Mouse (Mus musculus): Measurements from ENCODE around the gene Arl6ip4.

The Arl6ip4 gene

GRCm38 (mm10) chr5:124095077-124095581 lies 20.8 kb upstream of the Arl6ip4 start:
- DNase-seq: peak in 1 of 2 experiments; percentile 24

- DNase-seq: peak; percentile 94 to 95
Observed at GRCm38 (mm10) chr5:124095596-124096232, 20.2 kb upstream of the Arl6ip4 start, which contains the start of gene Abcb9. Abcb9 (minus strand) TSS chr5:124095798.

GRCm38 (mm10) chr5:124098923-124099322 lies 17.0 kb upstream of the Arl6ip4 start:
- DNase-seq: no peak

- no peak for DNase-seq
Observed at GRCm38 (mm10) chr5:124100128-124101044, 15.5 kb upstream of the Arl6ip4 start.

- no peak for DNase-seq
Observed at GRCm38 (mm10) chr5:124102326-124102725, 13.6 kb upstream of the Arl6ip4 start.

GRCm38 (mm10) chr5:124103020-124103419 lies 12.9 kb upstream of the Arl6ip4 start:
- DNase-seq: no peak

GRCm38 (mm10) chr5:124103552-124103951 lies 12.3 kb upstream of the Arl6ip4 start:
- no peak for DNase-seq

GRCm38 (mm10) chr5:124111077-124111741 lies 4.7 kb upstream of the Arl6ip4 start:
- peak; percentile 63 to 79 for DNase-seq

GRCm38 (mm10) chr5:124111742-124112497 lies 4.0 kb upstream of the Arl6ip4 start, which contains the start of gene Ogfod2:
Ogfod2 (plus strand) TSS chr5:124112297.
- DNase-seq: peak; percentile 98 to 99

GRCm38 (mm10) chr5:124112531-124112930 lies 3.4 kb upstream of the Arl6ip4 start:
- peak; percentile 68 to 74 for DNase-seq

GRCm38 (mm10) chr5:124113030-124113429 lies 2.9 kb upstream of the Arl6ip4 start:
- DNase-seq: peak; percentile 77 to 79

GRCm38 (mm10) chr5:124114276-124115025 lies 1.4 kb upstream of the Arl6ip4 start:
- DNase-seq: no peak

- DNase-seq: no peak
Observed at GRCm38 (mm10) chr5:124115531-124115930, 358 bp upstream of the Arl6ip4 start.

- DNase-seq: no peak
Observed at GRCm38 (mm10) chr5:124119204-124119603, 3.3 kb downstream of the Arl6ip4 start.

- DNase-seq: no peak
Observed at GRCm38 (mm10) chr5:124122357-124122756, 6.5 kb downstream of the Arl6ip4 start.

- no peak for DNase-seq
Observed at GRCm38 (mm10) chr5:124125093-124125492, 9.2 kb downstream of the Arl6ip4 start.

- no peak for DNase-seq
Observed at GRCm38 (mm10) chr5:124134261-124134660, 18.4 kb downstream of the Arl6ip4 start.

- DNase-seq: peak in 1 of 2 experiments; percentile 57
Observed at GRCm38 (mm10) chr5:124138066-124138465, 22.2 kb downstream of the Arl6ip4 start.

- no peak for DNase-seq
Observed at GRCm38 (mm10) chr5:124149028-124149427, 33.1 kb downstream of the Arl6ip4 start.

GRCm38 (mm10) chr5:124150895-124151294 lies 35.0 kb downstream of the Arl6ip4 start:
- no peak for DNase-seq

GRCm38 (mm10) chr5:124152734-124153133 lies 36.8 kb downstream of the Arl6ip4 start:
- DNase-seq: no peak
